Mouse (Mus musculus) lung, postnatal 0 days (tissue): Measurements from ENCODE around the gene Cxcl1.
"Not testable (repeated sequence)": the region's sequence is repeated elsewhere in the genome, so short reads cannot be mapped to it uniquely, and the experiment has no call there.

ENCODE experiments used
- CTCF ChIP-seq: IDR thresholded peaks from 2 replicates; pipeline ENCODE4 v1.5.1; 2016; ENCODE audit warnings: antibody characterized with exemption, mild to moderate bottlenecking
- EP300 ChIP-seq: IDR thresholded peaks from 2 replicates; pipeline ENCODE4 v1.6.1; 2016; ENCODE audit warnings: antibody characterized with exemption, mild to moderate bottlenecking, control low read depth

DNA sequence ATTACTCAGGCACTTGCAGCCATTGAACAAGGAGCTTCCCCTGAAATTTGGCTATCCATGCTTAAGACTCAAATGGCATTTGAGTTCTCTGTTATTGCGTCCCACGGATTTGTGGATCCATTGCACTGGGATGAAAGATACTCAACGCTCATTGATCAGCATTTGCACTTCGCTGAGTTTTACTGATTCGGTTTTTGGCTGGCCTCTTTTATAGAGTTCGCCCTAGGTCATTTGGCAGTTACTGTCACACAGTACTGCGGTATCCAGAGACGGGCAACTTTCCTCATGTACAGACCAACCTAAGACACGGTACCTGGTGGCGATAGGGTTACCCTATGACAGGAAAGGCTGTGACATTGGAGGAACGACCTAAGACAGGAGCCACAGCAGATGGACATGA, 39.6 kb upstream of the Cxcl1 start:
- TF ChIP-seq CTCF, EP300: not testable (repeated sequence)
